Mouse (Mus musculus) ZHBTc4 (cell line): ENCODE results near the gene Mms19.
"Not testable (repeated sequence)": the region's sequence is repeated elsewhere in the genome, so short reads cannot be mapped to it uniquely, and the experiment has no call there.

ENCODE experiments used
- DNase-seq: peaks from one replicate; pipeline ENCODE4 v3.0.0-alpha.2; 2011; ENCODE audit warnings: low read depth, low spot score

The Mms19 gene

GRCm38 (mm10) chr19:41934124-41934523, 46.8 kb downstream of the Mms19 start:
- no peak for DNase-seq

GRCm38 (mm10) chr19:41933179-41934086, 47.5 kb downstream of the Mms19 start, which contains the start of the genes Exosc1 and Zdhhc16:
Gene Exosc1 (minus strand): TSS chr19:41933423.
Gene Zdhhc16 (plus strand): TSS chr19:41933480.
- DNase-seq = peak; percentile 99

- peak; percentile 46 for DNase-seq
These were observed 48.3 kb downstream of the Mms19 start for GRCm38 (mm10) chr19:41932686-41933085.

- DNase-seq = no peak
These were observed 60.4 kb downstream of the Mms19 start for GRCm38 (mm10) chr19:41920412-41921067.

- no peak for DNase-seq
These were observed 61.5 kb downstream of the Mms19 start for GRCm38 (mm10) chr19:41919471-41919870.

- no peak for DNase-seq
These were observed 64.1 kb downstream of the Mms19 start for GRCm38 (mm10) chr19:41916853-41917252.

- DNase-seq = no peak
These were observed 65.7 kb downstream of the Mms19 start for GRCm38 (mm10) chr19:41915294-41915693.

- not testable (repeated sequence) for DNase-seq
These were observed 66.4 kb downstream of the Mms19 start for GRCm38 (mm10) chr19:41914592-41914882.

- DNase-seq = no peak
These were observed 67.0 kb downstream of the Mms19 start for GRCm38 (mm10) chr19:41913774-41914591.

GRCm38 (mm10) chr19:41912121-41913080, 68.6 kb downstream of the Mms19 start:
- peak; percentile 51 for DNase-seq

- DNase-seq = peak; percentile 99
These were observed 69.5 kb downstream of the Mms19 start, which contains the start of gene Pgam1 for GRCm38 (mm10) chr19:41911178-41912073. Gene Pgam1 (plus strand): TSS chr19:41911923.

- DNase-seq = no peak
These were observed 70.6 kb downstream of the Mms19 start for GRCm38 (mm10) chr19:41910396-41910795.

GRCm38 (mm10) chr19:41908736-41909135, 72.2 kb downstream of the Mms19 start:
- DNase-seq = no peak

GRCm38 (mm10) chr19:41907079-41907760, 73.7 kb downstream of the Mms19 start:
- no peak for DNase-seq

- no peak for DNase-seq
These were observed 74.5 kb downstream of the Mms19 start for GRCm38 (mm10) chr19:41906311-41907078.

- DNase-seq = no peak
These were observed 75.7 kb downstream of the Mms19 start for GRCm38 (mm10) chr19:41905246-41905645.

GRCm38 (mm10) chr19:41902848-41903593, 77.9 kb downstream of the Mms19 start:
- DNase-seq = no peak

- DNase-seq = no peak
These were observed 79.3 kb downstream of the Mms19 start for GRCm38 (mm10) chr19:41901696-41902095.
